Mouse (Mus musculus) heart, postnatal 0 days (tissue): ENCODE results near the gene Tspan2.

Source experiments
- CTCF ChIP-seq: IDR thresholded peaks from 2 replicates; pipeline ENCODE4 v1.5.1; 2016; ENCODE audit warnings: antibody characterized with exemption, control low read depth, low read depth
- EP300 ChIP-seq: IDR thresholded peaks from 2 replicates; pipeline ENCODE4 v1.6.1; 2016; ENCODE audit warnings: antibody characterized with exemption, low read depth

GRCm38 (mm10) chr3:102751536-102751935 is 17.2 kb downstream of the Tspan2 start:
- TF ChIP-seq CTCF (no peak), EP300 (no peak)
